Mouse (Mus musculus) thymus, postnatal 36 days (tissue): Measurements from ENCODE around the gene AF067063.
"Not testable (repeated sequence)": the region's sequence is repeated elsewhere in the genome, so short reads cannot be mapped to it uniquely, and the experiment has no call there.

Experiments used
- DNase-seq, 2 experiments: peaks; one replicate each; pipeline ENCODE4 v3.0.0; 2022; ENCODE audit warnings: mixed read lengths in 2 of 2

AF067063 gene

DNA sequence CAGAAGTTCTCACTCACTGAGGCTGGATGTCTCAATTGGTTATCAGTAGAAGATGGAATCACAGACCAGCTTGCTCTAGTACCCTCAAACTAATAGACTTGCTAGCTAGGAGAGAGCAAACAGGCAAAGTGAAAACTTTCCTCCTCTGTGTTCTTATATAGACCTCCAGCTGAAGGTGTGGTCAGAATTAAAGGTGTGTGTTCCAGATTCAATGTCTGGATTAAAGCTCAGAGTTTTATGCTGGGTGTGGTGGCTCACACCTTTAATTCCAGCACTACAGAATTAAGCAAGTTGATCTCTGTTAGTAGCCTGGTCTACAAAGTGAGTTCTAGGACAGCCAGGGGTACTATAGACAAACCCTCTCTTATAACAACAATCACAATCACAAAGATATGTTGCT lies at the start of gene AF067063:
TSS of gene AF067063 (minus strand) at position 101 of the 400 bp plus-strand sequence.
- DNase-seq = not testable (repeated sequence)

DNA sequence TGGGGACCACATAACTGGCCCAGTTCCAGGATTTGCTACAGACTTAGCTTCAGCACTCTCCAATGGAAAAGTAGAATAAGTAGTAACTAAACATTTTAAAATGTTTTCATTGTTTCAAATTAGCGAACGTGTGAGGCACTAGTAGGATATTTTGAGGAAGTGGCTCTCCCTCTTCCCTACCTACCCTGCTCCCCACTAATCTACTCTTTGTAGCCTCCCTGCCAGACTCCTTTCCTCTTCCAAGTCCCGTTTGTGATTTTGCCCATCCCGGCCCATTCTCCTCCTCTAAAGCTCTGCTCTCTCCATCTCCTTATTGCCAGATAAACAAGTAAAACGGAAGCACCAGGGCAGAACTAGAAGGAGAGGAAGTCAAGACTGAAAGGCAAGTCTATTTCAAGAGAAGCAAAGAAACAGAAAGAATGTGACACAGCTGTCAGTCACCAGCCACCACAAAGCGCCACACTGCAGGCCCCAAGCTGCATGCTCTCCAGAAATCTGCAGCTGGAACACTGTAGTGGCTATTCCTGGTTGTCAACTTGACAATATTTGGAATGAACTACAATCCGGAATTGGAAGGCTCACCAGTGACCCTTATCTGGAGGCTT lies 34.5 kb upstream of the AF067063 start:
- DNase-seq = not testable (repeated sequence)

DNA sequence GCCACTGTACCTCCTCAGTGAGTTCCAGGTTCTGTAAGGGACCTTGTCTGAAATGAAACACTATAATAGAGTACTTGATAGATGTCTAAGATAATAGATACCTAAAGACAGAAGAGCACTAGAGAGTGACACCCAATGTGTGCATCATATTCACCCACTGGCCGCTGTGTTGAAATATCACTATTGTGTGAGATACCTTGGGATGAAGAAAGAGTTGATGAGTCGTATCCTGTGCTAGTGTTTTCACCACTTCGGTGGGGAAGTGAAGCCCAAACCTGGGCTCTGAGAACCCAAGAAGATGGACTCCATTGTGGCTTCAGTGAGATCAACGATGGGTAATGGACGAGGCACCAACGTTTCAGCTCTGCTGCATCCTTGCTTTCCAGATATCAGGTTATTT lies 32.4 kb upstream of the AF067063 start:
- not testable (repeated sequence) for DNase-seq

DNA sequence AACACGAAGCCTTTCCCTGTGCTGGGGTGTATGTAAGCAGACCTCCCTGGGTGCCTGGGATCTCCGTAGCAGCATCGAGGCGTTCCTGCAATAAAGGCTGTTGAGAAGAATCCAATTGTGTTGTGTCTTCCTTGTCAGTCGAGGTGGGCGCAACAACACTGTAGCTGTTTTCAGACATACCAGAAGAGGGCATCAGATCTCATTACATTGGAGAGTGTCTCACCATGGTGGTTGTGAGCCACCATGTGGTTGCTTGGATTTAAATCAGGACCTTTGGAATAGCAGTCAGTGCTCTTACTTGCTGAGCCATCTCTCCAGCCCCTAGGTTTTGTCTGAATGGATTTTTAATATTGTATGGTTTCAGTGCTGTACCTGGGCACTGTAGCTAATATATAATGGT lies 10.0 kb upstream of the AF067063 start:
- DNase-seq = not testable (repeated sequence)

DNA sequence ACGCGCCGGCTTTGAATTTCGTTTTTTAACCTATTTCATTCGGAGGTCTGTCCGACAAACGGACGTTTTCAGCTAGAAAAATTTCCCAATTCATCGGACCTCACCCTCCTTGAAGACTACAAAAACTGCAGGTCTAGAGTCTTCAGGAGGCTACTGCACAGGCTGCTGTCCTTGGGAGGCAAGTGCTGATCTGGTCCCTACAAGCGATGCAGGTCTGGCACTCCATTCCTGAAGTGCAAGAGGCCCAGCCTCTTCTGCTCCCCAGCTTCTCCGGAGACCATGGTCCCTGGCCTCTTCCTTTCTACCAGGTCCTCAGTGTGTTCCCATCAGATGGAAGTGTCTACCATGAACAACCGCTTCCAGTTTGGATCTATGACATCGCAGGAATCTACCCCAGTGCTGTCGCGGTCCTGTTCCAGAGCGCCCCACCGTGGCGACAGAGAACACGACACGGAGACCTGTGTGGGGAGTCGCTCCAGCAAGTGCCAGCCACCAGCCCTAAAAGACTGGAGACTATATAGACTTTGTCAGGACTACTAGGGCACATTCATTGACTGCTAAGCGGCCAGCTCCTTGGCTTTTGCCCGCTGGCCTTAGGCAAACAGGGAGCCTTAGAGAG lies 7.8 kb upstream of the AF067063 start:
- peak; percentile 28 to 37 for DNase-seq

DNA sequence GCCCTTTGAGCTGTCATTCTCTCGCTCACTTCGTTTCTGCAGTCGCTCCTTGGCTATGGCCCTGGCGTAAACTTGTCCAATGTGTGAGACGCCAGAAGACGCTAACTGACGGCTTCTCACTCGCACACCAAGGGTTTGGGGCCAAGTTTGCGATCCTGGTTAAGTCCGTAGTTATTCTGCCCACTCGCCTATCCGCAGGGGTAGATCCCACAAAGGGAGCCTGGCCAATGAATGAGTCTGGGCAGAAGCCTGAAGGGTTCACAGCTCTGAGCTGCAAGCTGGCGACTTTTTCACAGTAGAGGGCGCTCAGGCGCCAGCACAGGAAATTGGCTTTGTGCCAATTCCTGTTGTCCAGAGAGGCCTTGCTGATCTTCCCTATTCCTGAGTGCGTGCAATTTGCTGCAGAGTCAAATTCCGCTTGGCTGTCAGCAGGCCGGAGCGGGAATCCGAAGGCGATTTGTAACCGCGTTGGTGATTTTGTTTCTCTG lies 6.4 kb upstream of the AF067063 start:
- DNase-seq = peak in 1 of 2 experiments; percentile 2

DNA sequence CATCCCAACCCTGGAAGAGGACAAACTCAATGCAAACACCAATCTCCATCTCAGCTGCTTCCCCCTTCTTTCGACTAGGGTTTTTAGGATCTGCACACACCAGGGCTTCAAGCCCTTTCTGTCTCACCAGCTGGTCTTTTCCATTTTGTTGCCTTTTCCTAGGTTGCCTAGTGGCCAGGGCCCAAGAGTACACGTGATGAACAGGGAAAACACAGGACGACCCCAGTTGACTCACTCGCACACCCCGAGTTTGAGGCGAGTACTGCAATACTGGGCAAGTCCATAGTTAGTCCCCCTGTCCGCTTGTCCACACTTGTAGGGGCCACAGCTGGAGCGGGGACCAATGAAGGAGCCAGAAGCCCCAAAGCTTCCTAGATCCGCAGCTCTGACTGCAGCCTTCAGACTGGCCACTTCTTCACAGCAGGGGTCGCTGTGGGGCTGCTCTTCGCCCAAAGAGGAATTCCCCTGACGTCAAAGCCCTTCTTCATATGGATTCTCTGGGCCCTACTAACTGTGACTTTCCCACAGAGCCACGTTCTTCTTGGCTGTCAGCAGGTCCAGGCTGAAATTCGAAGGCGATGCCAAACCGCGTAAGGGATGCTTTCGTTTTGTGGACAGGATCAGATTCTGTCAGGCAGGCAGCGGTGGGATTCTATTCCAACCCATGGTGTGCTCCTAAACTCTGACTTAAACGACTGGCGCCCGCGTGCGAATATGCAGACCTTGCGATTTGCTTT lies 5.5 kb upstream of the AF067063 start, which contains the start of gene D13Ertd608e:
TSS of gene D13Ertd608e (plus strand) at position 687 of the 737 bp plus-strand sequence.
- peak; percentile 45 to 51 for DNase-seq

DNA sequence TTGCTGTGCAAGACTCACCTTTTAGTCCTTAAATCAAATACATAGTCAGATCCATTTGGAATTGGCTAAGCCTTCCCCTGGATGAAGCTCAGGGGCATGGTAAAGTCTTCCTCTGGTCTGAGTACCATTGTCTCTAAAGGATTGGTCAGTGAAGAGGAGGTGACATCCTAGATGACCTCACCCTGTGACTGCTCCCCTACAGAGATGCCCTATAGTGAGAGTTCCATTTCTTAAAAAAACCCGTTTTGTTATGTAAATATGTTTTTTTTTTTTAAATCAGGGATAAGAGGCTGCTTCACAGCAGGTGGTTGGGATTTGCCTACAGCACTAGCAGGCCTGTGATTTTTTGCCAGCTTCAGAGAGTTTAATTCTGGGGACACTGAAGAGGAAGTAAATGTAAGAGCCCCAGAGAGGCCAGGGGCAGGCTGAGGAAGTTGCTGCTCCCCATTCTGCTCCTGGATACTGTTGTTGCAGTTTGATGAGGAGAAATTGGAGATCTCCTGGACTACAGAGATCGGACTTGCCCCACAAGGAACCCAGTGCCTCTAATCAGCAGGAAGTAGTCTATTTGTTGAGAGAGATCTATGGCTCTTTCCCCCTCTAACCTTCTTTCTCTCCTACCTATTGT lies 12.3 kb downstream of the AF067063 start:
- DNase-seq = no peak

DNA sequence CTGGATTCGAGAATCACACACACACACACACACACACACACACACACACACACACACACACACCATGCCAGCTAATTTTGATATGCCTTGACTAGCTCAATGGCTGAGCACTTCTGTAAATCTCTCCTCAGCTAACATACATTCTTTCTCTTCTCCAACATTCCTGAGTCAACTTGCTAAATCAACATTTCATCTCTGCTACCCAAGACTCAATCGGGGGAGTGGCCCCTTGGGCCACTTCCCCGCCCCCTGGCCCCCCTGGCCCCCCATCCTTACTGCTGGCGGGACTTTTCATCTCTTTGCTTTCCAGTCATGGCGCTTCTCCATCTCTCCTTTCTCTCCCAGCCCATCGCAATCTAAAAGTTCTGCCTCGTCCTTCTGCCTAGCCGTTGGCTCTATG lies 13.2 kb downstream of the AF067063 start:
- no peak for DNase-seq

DNA sequence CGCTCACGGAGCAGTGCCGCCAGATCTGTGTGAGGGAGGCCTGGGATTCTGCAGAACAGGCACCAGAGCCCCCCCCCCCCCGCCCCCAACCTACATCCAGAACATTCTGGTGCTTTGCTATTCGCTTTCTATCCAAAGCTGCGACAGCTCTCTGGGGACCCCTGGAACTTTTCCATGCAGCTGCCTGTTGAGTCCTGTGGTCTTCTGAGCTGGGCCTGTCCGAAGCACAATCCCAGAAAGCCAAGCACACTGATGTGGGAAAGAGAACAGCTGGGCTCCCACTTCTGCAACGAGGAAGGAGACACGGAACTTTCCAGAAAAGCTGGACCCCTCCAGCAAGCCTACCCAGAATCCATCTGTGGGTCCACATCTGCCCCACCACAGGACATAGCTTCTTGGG lies 20.0 kb downstream of the AF067063 start:
- no peak for DNase-seq

DNA sequence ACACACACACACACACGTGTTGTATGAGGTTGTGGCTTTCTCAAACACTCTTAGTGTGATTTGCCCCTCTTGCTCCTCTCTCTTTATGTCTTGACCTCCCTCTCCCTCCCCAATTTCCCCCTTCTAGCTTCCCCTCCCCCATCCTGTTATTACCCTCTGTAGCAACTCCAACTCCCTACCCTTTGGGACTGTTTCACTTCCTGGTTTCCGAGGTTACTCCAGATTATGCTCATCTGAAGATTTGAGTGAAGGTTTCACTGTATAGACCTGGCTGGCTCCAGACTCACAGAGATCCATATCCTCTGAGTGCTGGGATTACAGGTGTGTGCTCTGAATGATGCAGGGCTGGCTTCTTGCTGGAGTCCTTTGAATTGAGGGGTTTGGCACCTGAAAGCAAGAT lies 21.1 kb downstream of the AF067063 start:
- no peak for DNase-seq

DNA sequence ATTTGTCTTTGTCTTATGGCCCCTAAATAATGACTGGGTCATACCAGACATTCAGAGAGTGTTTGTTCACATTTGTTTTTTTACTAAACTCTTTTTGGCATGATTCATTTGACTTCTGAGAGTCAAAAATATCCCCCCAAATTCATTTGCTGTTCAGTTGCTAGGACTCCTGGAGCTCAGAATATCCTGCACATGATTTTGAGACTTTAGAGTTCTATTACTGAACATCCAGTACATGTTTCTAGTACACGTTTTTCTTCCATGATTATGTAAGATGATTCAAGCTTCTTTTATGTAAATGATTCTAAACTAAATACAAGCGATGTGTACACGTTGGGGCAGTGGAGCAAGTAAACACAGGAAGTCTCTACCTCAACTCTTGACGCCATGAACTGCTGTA lies 32.4 kb downstream of the AF067063 start:
- DNase-seq = no peak

DNA sequence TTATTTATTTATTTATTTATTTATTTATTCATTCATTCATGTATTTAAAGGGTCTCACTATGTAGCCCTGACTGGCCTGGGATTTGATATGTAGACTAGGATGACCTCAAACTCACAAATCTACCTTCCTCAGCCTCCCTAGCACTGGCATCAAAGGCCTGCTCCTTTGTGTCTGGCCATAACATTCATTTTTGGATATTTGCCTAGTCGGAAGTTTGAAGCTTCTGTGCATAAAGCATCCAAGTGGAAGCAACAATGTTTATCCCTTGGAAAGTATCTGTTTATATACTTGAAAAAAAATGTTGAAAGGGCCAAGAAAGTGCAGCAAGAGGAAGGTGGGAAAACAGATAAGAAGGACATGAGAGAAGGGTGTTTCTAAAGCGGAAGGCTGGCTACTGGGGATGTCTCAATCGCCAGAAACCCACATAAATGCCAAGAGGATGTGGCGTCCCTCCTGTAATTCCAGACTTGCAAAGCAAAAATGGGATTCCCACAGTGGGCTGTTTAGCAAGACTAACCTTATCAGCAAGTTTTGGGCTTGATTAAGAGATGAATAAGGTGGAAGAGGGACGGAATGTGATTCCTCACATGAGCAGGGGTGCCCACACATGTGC lies 37.1 kb downstream of the AF067063 start:
- no peak for DNase-seq

DNA sequence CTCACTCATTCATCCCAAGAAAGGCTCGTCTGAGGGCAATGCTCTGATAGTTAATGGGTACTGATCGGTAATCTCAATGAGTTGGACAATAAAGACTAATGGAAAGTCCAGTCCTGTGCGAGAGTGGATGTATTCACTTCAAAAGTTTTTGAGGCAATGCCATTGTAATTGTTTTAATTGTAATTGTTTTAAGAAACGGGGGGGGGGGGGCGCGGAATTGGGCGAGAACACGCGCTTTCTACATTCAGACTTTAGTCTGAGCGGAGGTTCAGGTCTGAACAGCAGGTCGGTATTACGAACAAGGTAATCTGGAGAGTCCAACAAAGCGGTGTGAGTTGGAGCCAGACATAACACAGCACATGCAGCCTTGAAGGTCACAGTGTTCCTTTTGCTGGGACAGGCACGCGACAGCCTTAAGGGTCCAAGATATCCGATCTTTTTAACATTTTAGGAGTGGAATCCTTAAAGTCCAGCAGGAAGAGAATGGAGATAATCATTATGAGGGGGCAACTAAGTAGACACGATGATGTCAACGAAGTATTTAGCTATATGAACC lies 38.4 kb downstream of the AF067063 start:
- DNase-seq = no peak

DNA sequence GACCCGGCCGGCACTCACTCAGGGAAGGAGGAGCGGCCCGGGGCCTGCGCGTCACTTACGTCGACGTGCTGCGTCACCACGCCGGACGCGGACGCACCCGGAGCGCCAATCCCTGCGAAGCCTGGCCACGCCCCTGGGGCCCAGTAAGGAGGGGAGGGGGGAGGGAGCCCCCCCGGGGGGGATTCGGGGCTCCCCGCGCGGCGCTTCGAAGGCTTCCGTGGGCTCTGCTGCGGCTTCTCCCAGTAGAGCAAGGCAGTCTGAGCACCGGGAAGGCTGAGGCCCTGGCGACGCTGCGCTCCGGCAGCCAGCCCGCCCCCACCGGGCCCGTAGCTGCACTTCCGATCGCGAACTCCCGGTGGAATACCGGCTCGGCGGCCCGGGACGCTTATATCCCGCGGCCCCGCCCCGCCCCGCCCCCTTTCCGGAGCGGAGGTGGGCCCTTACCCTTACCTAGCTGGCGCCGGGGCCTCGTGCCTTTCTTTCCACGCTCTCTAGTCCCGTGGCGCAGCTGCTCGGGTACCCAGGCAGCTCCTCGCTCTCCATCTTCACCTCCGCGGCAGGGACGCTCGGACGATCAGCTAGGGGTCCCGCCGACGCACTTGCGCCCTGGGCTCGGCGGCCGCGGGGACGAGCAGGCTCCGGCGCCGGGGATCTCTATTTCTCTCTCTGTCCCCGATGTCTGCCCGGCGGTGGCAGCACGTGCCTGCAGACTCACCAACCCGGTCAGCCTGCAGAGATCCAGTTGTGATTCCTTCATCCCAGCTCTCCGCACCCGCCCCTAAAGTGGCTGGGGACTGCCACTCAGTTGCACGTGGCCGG lies 39.0 kb downstream of the AF067063 start, which contains the start of gene Zfp131:
TSS of gene Zfp131 (minus strand) at position 129 of the 819 bp plus-strand sequence.
- DNase-seq = peak; percentile 90 to 95

DNA sequence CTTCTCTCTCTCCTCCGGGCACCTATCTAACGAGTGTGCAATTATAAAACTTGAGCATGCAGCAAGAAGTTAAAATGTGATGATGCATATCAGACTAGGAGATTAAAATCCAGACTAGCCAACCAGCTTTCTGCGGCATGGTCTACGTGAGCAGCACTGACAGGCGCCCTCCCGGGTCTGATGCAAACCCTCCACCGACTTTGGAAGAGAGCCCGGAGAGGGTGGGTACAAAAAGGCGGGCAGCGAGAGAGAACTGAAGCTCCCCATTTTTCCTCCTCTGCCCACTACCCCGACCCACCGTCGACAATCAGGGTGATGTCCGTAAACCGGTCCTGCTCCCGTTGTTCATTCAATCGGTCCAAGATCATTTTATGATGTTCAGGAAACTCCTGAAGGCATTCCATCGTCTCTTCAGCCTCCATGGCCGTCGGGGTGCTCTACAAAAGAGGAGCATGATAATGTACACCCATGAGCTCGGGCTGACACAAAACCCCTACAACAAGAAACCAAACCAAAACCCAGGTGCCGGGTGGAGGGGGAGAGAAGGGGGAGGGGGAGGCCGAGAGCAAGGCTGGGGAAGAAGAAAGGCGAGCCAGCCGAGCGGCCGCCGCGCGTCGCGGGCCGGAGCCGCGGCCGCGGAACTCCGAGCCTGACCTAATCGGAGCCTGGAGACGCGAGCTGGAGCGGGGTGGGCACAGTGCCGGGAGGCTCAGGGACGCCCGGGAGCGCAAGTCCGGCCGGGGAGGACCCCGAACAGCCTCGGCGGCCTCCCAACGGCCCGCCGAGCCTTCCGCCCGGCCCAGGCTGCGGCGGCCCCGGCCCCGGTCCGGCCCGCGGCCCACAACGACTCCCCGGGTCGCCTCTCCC lies 39.9 kb downstream of the AF067063 start:
- DNase-seq = peak; percentile 47 to 67

DNA sequence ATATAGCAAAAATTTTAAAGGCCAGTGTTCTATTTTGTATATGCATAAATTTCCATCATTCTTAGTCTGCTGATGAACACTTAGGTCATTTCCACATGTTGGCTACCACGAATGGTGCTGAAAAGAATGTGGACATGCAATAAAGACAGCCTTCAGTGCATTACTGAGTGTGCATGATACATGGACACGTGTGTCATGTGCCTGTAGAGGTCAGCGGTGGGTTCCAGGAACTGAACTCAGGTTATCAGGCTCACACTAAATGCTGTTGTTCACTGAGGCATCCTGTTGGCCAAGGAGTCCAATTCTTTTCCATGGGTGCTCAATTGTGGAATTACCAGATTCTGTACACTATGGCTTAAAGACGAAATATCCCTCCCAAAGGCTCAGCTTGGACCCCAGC lies 46.4 kb downstream of the AF067063 start:
- no peak for DNase-seq
